Mouse (Mus musculus) embryonic facial prominence, embryonic 10.5 days (tissue): ENCODE data around the gene Grpel1. TPM values are rescaled to one million over a fixed set of nuclear protein-coding genes. Genes with fewer than 3 reads are reported as not detected.
A peak's percentile ranks its signal among the peaks of the same experiment; 100 is the strongest.

Source experiments
- DNase-seq: peaks from one replicate; pipeline ENCODE4 v3.0.0-alpha.2; 2017; ENCODE audit warnings: low spot score
- H3K27ac ChIP-seq: fragments of 300-500 bp; sonication (generic); replicated peaks from 2 replicates; pipeline ENCODE4 v1.5.1; 2016; ENCODE audit warnings: mild to moderate bottlenecking
- H3K27me3 ChIP-seq: fragments of 300-500 bp; sonication (generic); replicated peaks from 2 replicates; pipeline ENCODE4 v1.6.1; 2016; ENCODE audit warnings: low read depth, mild to moderate bottlenecking; ENCODE audit not compliant: poor library complexity, severe bottlenecking
- H3K36me3 ChIP-seq: fragments of 300-500 bp; sonication (generic); replicated peaks from 2 replicates; pipeline ENCODE4 v1.6.1; 2016; ENCODE audit warnings: mild to moderate bottlenecking, moderate library complexity
- H3K4me1 ChIP-seq: fragments of 300-500 bp; sonication (generic); 2 replicates; pipeline ENCODE4 v1.6.1; 2016
- H3K4me3 ChIP-seq: fragments of 300-500 bp; sonication (generic); 2 replicates; pipeline ENCODE4 v1.5.1; 2016; ENCODE audit warnings: mild to moderate bottlenecking, moderate library complexity
- H3K9me3 ChIP-seq: fragments of 300-500 bp; sonication (generic); 2 replicates; pipeline ENCODE4 v1.6.1; 2016; ENCODE audit warnings: mild to moderate bottlenecking
- WGBS: fragments of 180-500 bp; shearing (Covaris S2); methylation state at CpG from one replicate; pipeline ENCODE4 v1.1.7; 2016; 5-methylcytosine and 5-hydroxymethylcytosine counted together
- polyA plus RNA-seq: library from polyadenylated mRNA; unstranded; fragments of >200 nt; fragmentation: Nextera tagmentation; extraction: Ambion mirVana; gene quantifications from 2 replicates; pipeline ENCODE4 v1.2.1, GENCODE M21; 2016

The Grpel1 gene
- polyA plus RNA-seq, 1 experiment from 2014 or later, result 59.8 TPM

DNA sequence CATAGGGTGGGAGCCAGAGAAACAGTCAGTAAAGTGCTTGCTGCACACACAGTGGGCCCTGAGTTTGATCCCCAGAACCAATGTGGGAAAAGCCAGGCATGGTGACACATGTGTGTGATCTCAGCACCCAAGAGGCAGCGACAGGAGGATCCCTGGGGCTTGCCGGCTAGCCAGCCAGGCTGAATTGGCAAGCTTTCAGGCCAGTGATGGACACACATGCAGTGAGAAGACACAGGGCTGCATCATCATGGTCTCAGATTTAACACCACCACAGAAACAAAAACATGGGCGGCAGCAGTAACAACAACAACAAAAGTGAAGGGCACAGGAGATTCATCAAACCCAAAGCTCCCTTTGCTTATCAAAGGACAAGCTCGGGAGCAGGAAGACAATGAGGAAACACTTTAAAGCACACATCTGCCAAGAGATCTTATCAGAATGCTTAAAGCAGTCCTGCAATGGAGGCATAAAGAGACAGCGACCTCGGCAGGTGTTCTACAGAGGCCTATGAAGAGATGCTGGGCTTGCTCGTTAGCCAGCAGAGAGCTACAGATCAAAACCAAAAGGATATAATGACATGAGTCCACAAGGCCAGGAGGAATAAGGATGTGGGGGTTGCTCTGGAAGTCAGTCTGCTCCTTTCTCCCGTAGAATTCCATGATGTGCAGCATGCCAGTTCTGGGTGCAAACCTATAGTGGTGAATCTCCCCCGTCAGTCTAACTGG is 18.5 kb upstream of the Grpel1 start:
- 50% methylated on average over 9 of the region's 9 CpGs for WGBS
- Histone ChIP-seq H3K4me3 (no peak overlapping the region), H3K27ac (no peak overlapping the region)

DNA sequence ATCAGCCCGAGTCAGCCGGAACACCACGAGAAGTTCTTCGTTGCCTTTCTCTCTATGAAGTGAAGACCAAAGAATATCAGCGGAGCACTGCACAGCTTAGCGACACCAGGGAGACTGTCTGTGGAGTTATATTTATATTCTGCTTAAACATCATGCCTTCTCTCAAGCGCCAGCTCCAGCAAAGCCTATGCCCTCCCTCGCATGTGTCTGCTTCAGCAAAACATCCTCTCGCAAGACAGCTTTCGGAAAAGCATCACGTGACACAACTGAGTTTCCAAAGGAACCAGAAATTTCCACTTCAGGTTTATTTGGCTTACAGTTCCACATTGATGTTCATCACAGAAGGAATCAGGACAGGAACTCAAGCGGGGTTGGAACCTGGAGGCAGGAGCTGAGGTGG is 16.9 kb upstream of the Grpel1 start:
- no peaks in the 10 kb centered on the region for H3K36me3 ChIP-seq
- no peak overlapping the region for H3K27ac ChIP-seq
- H3K4me3 ChIP-seq, result no peak overlapping the region
- peaks cover 50% of the 10 kb centered on the region for H3K4me1 ChIP-seq
- H3K9me3 ChIP-seq, result no peaks in the 10 kb centered on the region
- peaks cover 22% of the 10 kb centered on the region for H3K27me3 ChIP-seq
- 95% methylated on average over 12 of the region's 12 CpGs for WGBS
- no peak for DNase-seq

More for the DNA sequence above, 18.5 kb upstream of the Grpel1 start:
- Histone ChIP-seq H3K27me3 (peaks cover 22% of the 10 kb centered on the region), H3K4me1 (peaks cover 43% of the 10 kb centered on the region), H3K9me3 (no peaks in the 10 kb centered on the region), H3K36me3 (no peaks in the 10 kb centered on the region)
- DNase-seq, result no peak

DNA sequence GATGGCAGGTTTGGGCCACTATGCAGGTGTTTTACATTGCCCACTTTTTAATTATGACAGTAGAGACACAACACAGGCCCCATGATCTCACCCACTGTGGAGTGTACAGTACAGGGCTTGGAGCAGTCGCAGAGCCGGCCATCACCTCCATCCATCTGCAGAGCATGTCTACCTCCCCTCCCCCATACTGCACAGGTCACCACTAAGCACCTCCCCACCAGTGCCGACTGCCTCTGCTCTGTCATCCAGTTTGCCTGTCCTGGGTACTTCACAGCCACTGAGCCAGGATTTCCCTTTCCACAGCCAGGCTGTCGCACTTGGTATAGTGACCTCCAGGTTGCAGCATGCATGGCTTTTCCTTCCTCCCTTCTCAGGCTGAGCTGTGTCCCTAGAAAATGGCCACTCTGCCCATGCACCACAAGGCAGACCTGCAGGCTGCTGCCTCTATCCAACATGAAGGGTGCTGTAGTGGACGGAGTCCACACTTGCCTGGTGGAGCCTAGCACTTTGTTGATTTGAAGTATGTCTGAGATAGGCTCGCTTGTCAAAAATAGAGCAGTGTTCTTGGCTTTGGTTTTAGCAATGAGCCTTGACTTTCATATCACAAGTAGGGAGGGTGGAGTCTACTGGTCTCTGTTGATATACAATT is 15.0 kb upstream of the Grpel1 start:
- whole genome bisulfite sequencing, result 79% methylated on average over 6 of the region's 6 CpGs
- Histone ChIP-seq H3K4me1 (peaks cover 44% of the 10 kb centered on the region), H3K27ac (no peak overlapping the region), H3K27me3 (peaks cover 13% of the 10 kb centered on the region), H3K9me3 (no peaks in the 10 kb centered on the region), H3K4me3 (no peak overlapping the region), H3K36me3 (no peaks in the 10 kb centered on the region)
- DNase-seq, result no peak

DNA sequence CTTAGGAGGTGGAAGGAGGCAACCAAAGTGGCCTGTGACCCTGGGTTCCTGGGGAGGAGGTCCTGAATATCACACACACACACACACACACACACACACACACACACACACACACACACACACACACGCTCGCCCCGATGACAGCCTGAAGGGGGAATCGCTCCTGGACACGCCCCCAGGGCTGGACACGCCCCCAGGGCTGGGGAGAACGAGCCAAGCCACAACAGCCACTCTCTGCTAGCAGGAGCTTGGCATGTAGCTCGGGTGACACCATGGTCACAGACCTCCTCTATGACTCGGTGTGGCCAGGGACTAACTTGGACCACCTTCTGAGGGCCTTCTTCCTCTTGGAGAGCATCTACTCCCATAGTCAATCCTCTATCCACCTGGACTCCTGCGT is 13.7 kb upstream of the Grpel1 start:
- Histone ChIP-seq H3K27me3 (0 out of 2 replicates have a peak, but pooled peaks cover 5% of the 10 kb centered on the region), H3K27ac (no peak overlapping the region), H3K9me3 (no peaks in the 10 kb centered on the region), H3K36me3 (no peaks in the 10 kb centered on the region), H3K4me1 (peaks cover 33% of the 10 kb centered on the region), H3K4me3 (no peak overlapping the region)
- peak; percentile 33 for DNase-seq
- 30% methylated on average over 10 of the region's 10 CpGs for WGBS

DNA sequence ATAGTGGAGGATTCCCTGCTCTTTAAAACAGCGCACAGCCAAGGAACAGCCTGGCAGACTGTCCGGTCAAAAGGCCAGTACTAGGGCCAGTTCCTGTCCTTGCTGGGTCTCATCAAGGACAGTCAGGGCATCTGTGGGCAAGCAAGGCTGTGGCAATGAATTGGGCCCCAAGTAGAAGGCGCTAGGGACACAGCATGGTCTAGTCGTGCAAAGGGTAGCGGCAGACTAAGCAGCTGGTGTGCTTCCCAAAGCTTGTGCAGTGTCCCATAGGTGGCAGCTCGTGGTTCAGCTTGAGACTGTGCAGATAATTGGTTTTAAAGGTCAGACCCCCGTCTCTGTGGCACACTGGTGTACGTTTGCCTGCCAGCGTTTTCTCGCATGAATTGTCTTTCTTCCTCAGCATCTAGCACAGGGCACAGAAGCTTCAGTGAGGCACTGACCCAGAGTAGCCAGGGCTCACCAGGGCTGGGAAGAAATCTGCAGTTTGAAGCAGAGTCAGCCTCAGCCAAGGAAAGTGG is 12.9 kb upstream of the Grpel1 start:
- Histone ChIP-seq H3K9me3 (no peaks in the 10 kb centered on the region), H3K27ac (no peak overlapping the region), H3K36me3 (no peaks in the 10 kb centered on the region), H3K27me3 (0 out of 2 replicates have a peak, but pooled peaks cover 6% of the 10 kb centered on the region), H3K4me1 (peaks cover 33% of the 10 kb centered on the region), H3K4me3 (no peak overlapping the region)
- WGBS, result 71% methylated on average over 10 of the region's 10 CpGs
- DNase-seq, result no peak

DNA sequence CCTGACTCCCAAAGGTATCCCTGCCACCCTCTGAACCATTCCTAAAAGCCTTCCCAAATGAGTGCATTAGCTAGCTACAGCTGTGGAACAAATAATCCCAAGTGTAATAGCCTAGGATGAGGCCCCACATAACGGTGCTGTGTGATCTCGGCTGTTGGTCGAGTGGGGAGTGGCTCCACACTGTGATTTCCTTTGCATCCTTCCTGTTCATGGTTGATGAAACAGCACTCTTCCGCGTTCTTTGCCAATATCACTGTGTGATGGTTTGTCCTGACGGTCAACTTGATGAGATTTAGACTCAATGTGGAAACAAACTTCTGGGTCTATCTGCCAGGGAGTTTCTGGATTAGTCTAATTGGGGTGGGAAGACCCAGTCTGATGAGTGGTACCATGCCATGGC is 12.0 kb upstream of the Grpel1 start:
- Histone ChIP-seq H3K4me1 (peaks cover 33% of the 10 kb centered on the region), H3K27me3 (0 out of 2 replicates have a peak, but pooled peaks cover 10% of the 10 kb centered on the region), H3K4me3 (no peak overlapping the region), H3K9me3 (no peaks in the 10 kb centered on the region), H3K36me3 (no peaks in the 10 kb centered on the region), H3K27ac (no peak overlapping the region)
- 90% methylated on average over 6 of the region's 6 CpGs for WGBS
- DNase-seq, result no peak

DNA sequence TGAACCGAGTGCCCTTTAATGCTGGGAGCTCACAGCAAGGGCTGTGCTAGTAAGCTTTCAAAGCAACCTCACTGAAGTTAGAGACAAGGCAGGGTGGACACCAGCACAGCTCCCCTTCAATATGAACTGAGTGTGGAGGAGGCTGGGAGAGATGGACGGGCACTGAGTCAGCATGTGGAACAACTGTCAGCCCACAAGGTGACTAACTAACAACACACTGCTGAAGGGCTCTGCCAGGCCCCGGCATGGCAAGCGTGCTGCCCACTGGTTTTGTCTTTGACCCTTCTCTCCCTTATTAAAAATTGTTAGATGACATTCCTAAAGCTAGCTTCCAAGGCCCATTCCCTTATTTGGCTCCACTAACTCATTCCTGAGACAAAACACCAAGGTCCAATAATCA is 7.1 kb upstream of the Grpel1 start:
- no peaks in the 10 kb centered on the region for H3K36me3 ChIP-seq
- 84% methylated on average over 4 of the region's 4 CpGs for whole genome bisulfite sequencing
- no peak overlapping the region for H3K27ac ChIP-seq
- peaks cover 4% of the 10 kb centered on the region; the same call in 1 of the 2 replicates for H3K4me1 ChIP-seq
- H3K27me3 ChIP-seq, result peaks cover 32% of the 10 kb centered on the region
- no peak for DNase-seq
- no peaks in the 10 kb centered on the region for H3K9me3 ChIP-seq
- H3K4me3 ChIP-seq, result no peak overlapping the region

DNA sequence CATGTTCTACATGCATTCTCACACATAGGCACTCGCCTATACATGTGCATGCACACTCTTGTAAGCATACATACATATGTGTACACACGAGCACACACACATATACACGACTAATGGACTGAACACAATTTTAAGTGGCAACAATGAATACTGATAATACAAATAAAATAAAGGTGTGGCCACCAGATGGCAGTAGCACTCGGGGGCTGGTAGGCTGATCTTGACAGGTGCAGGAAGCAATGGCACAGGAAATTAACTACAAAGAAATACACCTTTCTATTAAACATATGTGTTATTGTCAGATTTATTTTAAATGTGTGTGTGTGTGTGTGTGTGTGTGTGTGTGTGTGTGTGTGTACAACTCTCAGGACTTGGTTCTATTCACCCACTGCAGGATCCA is 5.9 kb upstream of the Grpel1 start:
- Histone ChIP-seq H3K4me3 (no peak overlapping the region), H3K27ac (no peak overlapping the region), H3K9me3 (no peaks in the 10 kb centered on the region), H3K27me3 (peaks cover 32% of the 10 kb centered on the region), H3K36me3 (no peaks in the 10 kb centered on the region), H3K4me1 (peaks cover 16% of the 10 kb centered on the region)
- DNase-seq, result peak; percentile 39
- 25% methylated on average over 4 of the region's 4 CpGs for whole genome bisulfite sequencing

DNA sequence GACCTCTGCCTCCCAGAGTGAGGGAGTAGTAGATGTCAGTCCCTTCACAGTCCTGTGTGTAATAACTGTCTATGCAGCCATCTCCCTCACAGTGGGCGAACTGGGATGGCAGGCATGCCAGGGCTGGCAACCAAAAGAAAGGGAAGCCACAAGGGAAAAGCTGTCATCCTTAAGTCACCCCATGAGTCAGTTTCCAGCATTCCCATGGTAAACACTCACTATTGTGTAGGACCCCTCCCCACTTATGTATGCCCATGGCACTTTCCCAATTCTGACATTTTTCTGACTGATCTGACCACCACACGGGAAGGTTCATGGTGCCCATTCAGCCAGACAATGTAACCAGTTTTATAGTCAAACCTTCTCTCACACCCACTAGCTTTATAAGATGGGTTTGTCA is 4.1 kb upstream of the Grpel1 start:
- no peak overlapping the region for H3K4me3 ChIP-seq
- peaks cover 32% of the 10 kb centered on the region for H3K27me3 ChIP-seq
- H3K36me3 ChIP-seq, result no peaks in the 10 kb centered on the region
- DNase-seq, result no peak
- H3K4me1 ChIP-seq, result peaks cover 25% of the 10 kb centered on the region
- 90% methylated on average over 2 of the region's 2 CpGs for WGBS
- no peak overlapping the region for H3K27ac ChIP-seq
- H3K9me3 ChIP-seq, result no peaks in the 10 kb centered on the region

DNA sequence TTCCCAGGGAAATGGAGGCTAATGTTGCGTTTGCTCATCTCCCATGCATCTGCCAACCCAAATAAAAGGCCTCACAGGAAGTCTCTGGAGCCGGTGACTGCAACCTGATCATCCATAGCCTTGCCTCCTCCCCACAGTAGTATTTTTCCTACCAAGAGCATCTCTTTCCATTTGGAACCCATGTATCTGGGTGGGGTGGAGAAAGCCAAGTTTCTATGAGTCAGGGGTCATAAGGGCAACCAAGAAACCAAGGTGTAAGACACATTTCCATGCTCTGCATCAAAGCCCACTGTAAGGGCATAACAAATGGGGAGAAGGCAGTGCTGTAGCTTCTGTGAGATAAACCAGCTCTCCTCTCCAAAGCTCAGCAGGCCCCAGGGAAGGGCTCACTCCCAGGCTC is 3.6 kb upstream of the Grpel1 start:
- no peak overlapping the region for H3K27ac ChIP-seq
- no peaks in the 10 kb centered on the region for H3K9me3 ChIP-seq
- no peak for DNase-seq
- H3K4me3 ChIP-seq, result no peak overlapping the region
- 76% methylated on average over 2 of the region's 2 CpGs for WGBS
- peaks cover 27% of the 10 kb centered on the region for H3K27me3 ChIP-seq
- H3K4me1 ChIP-seq, result peaks cover 30% of the 10 kb centered on the region
- H3K36me3 ChIP-seq, result no peaks in the 10 kb centered on the region

DNA sequence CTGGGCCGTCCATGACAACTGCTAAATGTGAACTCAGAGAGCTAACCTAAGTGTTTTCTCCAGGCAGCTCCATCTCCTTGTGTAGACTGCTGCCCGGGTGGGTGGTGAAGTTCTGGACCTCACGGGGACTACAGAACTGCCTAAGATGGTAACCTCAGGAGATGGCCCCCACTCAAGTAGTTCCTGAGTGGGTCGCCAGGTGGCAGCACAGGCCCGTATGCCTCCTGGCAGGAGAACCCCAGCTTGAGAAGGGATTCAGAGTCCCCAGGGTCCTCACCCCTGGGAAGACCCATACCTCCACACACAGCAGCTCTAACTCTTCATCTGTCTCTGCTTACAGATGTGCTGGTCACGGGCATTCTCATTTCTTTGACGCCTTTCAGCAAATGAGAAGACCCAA is 2.0 kb upstream of the Grpel1 start:
- H3K27ac ChIP-seq, result no peak overlapping the region
- 19% methylated on average over 7 of the region's 7 CpGs for WGBS
- no peak overlapping the region for H3K4me3 ChIP-seq
- H3K36me3 ChIP-seq, result peaks cover 10% of the 10 kb centered on the region
- no peaks in the 10 kb centered on the region for H3K9me3 ChIP-seq
- DNase-seq, result peak; percentile 79
- peaks cover 35% of the 10 kb centered on the region for H3K4me1 ChIP-seq
- H3K27me3 ChIP-seq, result peaks cover 21% of the 10 kb centered on the region

DNA sequence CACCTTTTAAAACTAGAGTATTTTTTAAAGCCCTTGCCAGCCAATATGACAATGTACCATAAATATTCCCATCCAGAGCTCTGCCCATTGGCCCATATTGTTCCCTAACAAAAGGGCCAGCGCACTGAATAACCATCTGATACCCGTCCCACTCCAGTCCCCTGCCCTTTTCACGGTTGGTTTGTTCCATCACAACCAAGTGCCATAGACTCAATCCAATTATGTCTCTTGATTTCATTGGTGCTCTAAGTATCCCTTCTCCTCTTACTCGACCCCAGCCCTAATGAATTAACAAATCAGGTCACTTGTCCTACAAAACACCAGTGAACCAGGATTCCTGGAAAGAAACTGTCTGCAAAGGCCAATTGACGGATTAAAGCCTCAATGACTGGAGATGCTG is 1.4 kb upstream of the Grpel1 start:
- no peak overlapping the region for H3K27ac ChIP-seq
- peaks cover 21% of the 10 kb centered on the region for H3K27me3 ChIP-seq
- H3K9me3 ChIP-seq, result no peaks in the 10 kb centered on the region
- peak; percentile 23 for DNase-seq
- H3K4me3 ChIP-seq, result no peak overlapping the region
- 35% methylated on average over 5 of the region's 5 CpGs for WGBS
- peaks cover 35% of the 10 kb centered on the region for H3K4me1 ChIP-seq
- peaks cover 15% of the 10 kb centered on the region for H3K36me3 ChIP-seq

DNA sequence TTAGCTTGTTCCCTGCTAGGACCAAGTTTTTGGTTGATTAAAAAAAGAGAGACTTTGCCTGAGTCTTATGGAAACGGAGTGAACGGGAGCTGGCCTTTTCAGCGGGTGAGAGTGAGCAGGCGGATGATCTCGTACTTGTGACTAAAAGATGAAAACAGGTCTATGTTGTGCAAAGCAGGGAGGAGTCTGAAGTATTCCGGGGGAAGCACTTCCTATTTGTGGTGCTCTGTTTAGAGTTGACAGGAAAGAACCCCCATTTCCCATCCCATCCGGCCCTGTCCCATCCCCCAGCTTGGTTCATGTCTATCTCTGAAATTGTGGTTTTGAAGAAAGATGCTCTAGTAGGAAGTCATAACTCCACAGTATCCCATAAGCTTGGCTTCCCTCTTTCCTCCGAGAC is 1.1 kb downstream of the Grpel1 start:
- Histone ChIP-seq H3K36me3 (peaks cover 40% of the 10 kb centered on the region), H3K27ac (0 out of 2 replicates have a peak overlapping the region, but pooled peaks have one; percentile 89), H3K27me3 (peaks cover 17% of the 10 kb centered on the region), H3K9me3 (no peaks in the 10 kb centered on the region), H3K4me1 (peaks cover 35% of the 10 kb centered on the region), H3K4me3 (peak overlapping the region; percentile 98)
- no peak for DNase-seq
- WGBS, result 30% methylated on average over 8 of the region's 8 CpGs
